Mouse (Mus musculus): ENCODE data around the gene Fam180a. TPM values are rescaled to one million over a fixed set of nuclear protein-coding genes. Genes with fewer than 3 reads are reported as not detected.

Gene Fam180a
- polyA plus RNA-seq, 2 experiments, result 0.02 to 0.11 TPM

DNA sequence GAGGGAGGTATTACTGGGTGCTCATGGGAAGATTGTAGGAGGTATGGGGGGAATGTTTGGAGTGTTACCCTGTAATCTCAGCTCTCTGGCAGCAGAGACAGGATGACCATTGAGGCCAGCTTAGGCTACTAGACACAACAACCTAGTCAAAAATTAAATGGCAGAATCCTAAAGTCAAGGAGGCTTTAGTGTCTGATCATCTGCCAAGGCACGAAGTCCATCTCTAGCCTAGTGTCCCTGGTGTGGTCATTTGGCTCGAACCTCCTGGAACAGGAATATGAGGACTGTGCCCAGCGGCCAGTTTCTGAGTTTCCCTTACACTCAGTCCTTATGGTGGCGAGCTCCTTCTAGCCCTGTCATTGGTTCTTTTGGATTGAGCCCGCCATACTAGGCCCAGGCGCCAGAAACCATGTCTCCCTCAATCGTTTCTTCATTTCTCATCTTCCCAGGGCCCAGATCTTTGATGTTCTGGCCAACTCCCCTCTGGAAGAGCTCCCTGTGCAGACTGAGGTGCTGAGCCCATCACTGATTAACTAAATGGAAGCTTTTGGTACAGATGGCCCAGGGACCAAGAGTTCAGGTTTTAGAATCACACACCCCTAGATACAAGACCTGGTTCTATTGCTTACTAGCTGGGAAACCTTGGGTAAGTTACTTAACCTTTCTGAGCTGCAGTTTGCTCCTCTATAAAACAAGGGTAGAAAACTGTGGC is 28.3 kb downstream of the Fam180a start:
- Histone ChIP-seq H3K27me3 (ENCODE audit: control insufficient read depth, insufficient read depth, low read length) (no peaks in the 10 kb centered on the region), H3K36me3 (replicated peaks; ENCODE audit: control insufficient read depth, insufficient read depth, low read depth) (no peaks in the 10 kb centered on the region), H3K9me3 (ENCODE audit: control insufficient read depth, low read length) (no peaks in the 10 kb centered on the region), H3K27ac (no peak overlapping the region), H3K4me3 (ENCODE audit: insufficient read depth in 1 of 2, low read depth in 2 of 2, low read length in 2 of 2) (no peak overlapping the region), H3K4me2 (ENCODE audit: low read depth) (no peak overlapping the region), H3K4me1 (replicated peaks; ENCODE audit: control insufficient read depth in 2 of 2, insufficient read depth in 2 of 2, low read length in 1 of 2) (peaks cover 0 to 6% of the 10 kb centered on the region in 2 experiments; a peak in 1 of 4 replicates), H3K9ac (replicated peaks) (no peak overlapping the region)
- 59% methylated on average over 7 of the region's 7 CpGs for WGBS (ENCODE audit: insufficient replicate concordance)
- no peak for ATAC-seq (ENCODE audit: insufficient read depth)
- no peak for DNase-seq (ENCODE audit: low read depth in 3 of 3, low spot score in 3 of 3)
- no peak for TF ChIP-seq EP300 (IDR thresholded peaks at IDR 0.05; ENCODE audit: low read depth)
- TF ChIP-seq CTCF (IDR thresholded peaks at IDR 0.05; ENCODE audit: low read depth), result no peak

DNA sequence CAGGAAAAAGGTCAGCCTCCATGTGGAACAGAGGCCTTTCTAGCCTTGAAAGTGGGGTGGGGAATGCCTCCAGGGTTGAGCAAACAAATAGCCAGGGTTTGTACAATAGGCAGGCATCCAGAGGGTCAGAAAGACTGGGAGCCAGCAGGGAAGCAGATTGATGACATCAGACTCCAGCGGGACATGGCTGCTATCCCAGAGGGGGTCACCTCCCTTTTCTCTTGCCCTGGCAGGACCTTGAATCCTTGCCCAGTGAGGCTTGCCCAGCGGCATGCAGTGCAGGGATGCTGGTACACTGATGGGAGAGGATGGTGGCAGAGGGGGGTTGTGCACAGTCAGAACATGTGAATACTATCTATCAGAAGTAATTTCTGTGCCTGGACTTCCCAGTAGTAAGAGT is 28.9 kb downstream of the Fam180a start:
- Histone ChIP-seq H3K4me3 (ENCODE audit: insufficient read depth in 1 of 2, low read depth in 2 of 2, low read length in 2 of 2) (no peak overlapping the region), H3K36me3 (replicated peaks; ENCODE audit: control insufficient read depth, insufficient read depth, low read depth) (no peaks in the 10 kb centered on the region), H3K9ac (replicated peaks) (no peak overlapping the region), H3K4me2 (ENCODE audit: low read depth) (no peak overlapping the region), H3K4me1 (replicated peaks; ENCODE audit: control insufficient read depth in 2 of 2, insufficient read depth in 2 of 2, low read length in 1 of 2) (peaks cover 0 to 4% of the 10 kb centered on the region in 2 experiments; a peak in 1 of 4 replicates), H3K9me3 (ENCODE audit: control insufficient read depth, low read length) (no peaks in the 10 kb centered on the region), H3K27ac (no peak overlapping the region), H3K27me3 (ENCODE audit: control insufficient read depth, insufficient read depth, low read length) (no peaks in the 10 kb centered on the region)
- 0 out of 2 replicates have a peak, but pooled peaks have one; percentile 18 for ATAC-seq (ENCODE audit: insufficient read depth)
- TF ChIP-seq CTCF (IDR thresholded peaks at IDR 0.05; ENCODE audit: low read depth) (no peak), EP300 (IDR thresholded peaks at IDR 0.05; ENCODE audit: low read depth) (no peak)
- 48% methylated on average over 2 of the region's 2 CpGs for WGBS (ENCODE audit: insufficient replicate concordance)
- no peak for DNase-seq (ENCODE audit: low read depth in 3 of 3, low spot score in 3 of 3)

DNA sequence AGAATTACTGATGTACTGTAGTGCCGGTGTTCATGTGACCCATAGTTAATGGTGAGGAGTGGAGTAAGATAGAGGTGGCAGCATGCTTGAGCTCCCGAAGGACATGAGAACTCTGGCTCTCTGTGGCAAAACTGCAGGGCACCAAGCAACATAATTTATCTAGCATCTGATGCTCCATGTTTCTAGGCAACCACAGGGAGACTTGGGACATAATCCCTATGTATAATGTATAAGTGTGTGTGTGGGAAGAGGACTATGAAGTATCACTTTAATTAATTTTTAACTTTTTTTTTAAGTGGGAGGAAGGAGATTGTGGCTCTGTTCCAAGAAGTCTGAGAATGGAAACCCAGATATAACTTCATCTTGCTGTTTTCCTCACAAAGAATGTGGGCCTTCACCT is 31.0 kb downstream of the Fam180a start:
- Histone ChIP-seq H3K36me3 (replicated peaks; ENCODE audit: control insufficient read depth, insufficient read depth, low read depth) (no peaks in the 10 kb centered on the region), H3K4me2 (ENCODE audit: low read depth) (no peak overlapping the region), H3K9ac (replicated peaks) (no peak overlapping the region), H3K9me3 (ENCODE audit: control insufficient read depth, low read length) (no peaks in the 10 kb centered on the region), H3K4me3 (ENCODE audit: insufficient read depth in 1 of 2, low read depth in 2 of 2, low read length in 2 of 2) (no peak overlapping the region), H3K4me1 (replicated peaks; ENCODE audit: control insufficient read depth in 2 of 2, insufficient read depth in 2 of 2, low read length in 1 of 2) (peaks cover 0 to 4% of the 10 kb centered on the region in 2 experiments; a peak in 1 of 4 replicates), H3K27ac (no peak overlapping the region), H3K27me3 (ENCODE audit: control insufficient read depth, insufficient read depth, low read length) (no peaks in the 10 kb centered on the region)
- TF ChIP-seq CTCF (IDR thresholded peaks at IDR 0.05; ENCODE audit: low read depth) (no peak), EP300 (IDR thresholded peaks at IDR 0.05; ENCODE audit: low read depth) (no peak)
- DNase-seq (ENCODE audit: low read depth in 3 of 3, low spot score in 3 of 3) (no peak), ATAC-seq (ENCODE audit: insufficient read depth) (no peak)
- WGBS (ENCODE audit: insufficient replicate concordance), result 69% methylated on average over 2 of the region's 2 CpGs

DNA sequence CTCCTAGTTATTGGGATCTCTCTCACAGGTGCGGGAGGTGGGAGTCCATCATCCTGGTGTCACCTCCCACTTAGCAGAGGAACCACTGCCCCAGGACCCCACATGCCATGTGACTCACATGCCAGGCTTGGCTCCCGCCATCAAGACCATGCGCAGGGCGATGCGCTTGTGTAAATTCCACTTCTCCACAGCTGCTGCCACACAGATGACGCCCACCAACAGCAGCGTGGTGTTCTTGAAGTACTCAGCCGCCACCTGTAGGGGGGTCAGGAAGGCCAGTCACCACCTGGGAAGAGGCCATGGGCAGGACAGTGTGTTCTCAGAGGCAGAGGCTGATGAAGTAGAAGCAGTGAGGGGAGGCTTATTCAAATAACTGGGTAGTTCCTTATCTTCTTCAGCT is 36.3 kb downstream of the Fam180a start:
- DNase-seq (ENCODE audit: low read depth in 3 of 3, low spot score in 3 of 3), result no peak

DNA sequence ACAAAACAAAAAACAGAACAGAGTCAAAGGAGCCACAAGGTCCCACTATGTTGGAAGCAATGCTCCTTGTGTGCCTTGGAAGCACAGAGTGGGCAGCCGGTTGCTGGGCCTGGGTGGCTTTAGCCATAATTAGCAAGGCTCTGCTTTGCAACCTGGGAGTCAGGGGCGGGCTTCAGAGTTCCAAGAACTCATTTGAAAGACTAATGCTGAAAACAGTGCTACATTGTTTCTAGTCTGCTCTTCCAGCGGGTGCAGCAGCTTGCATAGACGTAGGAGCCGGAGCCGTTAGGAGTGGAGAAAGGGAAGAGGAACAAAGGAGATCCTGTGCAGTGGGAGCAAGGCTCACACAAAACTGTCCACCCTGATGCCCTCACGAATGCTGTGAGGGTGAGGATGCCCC is 37.0 kb downstream of the Fam180a start:
- Histone ChIP-seq H3K27ac (no peak overlapping the region), H3K9ac (replicated peaks) (no peak overlapping the region), H3K9me3 (ENCODE audit: control insufficient read depth, low read length) (no peaks in the 10 kb centered on the region), H3K27me3 (ENCODE audit: control insufficient read depth, insufficient read depth, low read length) (no peaks in the 10 kb centered on the region), H3K4me2 (ENCODE audit: low read depth) (no peak overlapping the region), H3K4me3 (ENCODE audit: insufficient read depth in 1 of 2, low read depth in 2 of 2, low read length in 2 of 2) (no peak overlapping the region), H3K4me1 (replicated peaks; ENCODE audit: control insufficient read depth in 2 of 2, insufficient read depth in 2 of 2, low read length in 1 of 2) (peaks cover 0 to 6% of the 10 kb centered on the region in 2 experiments; a peak in 2 of 4 replicates), H3K36me3 (replicated peaks; ENCODE audit: control insufficient read depth, insufficient read depth, low read depth) (no peaks in the 10 kb centered on the region)
- no peak for DNase-seq (ENCODE audit: low read depth in 3 of 3, low spot score in 3 of 3)
- WGBS (ENCODE audit: insufficient replicate concordance), result 56% methylated on average over 7 of the region's 7 CpGs
- TF ChIP-seq CTCF (IDR thresholded peaks at IDR 0.05; ENCODE audit: low read depth) (no peak), EP300 (IDR thresholded peaks at IDR 0.05; ENCODE audit: low read depth) (no peak)
- ATAC-seq (ENCODE audit: insufficient read depth), result no peak

More for the DNA sequence above, 36.3 kb downstream of the Fam180a start:
- Histone ChIP-seq H3K9ac (replicated peaks) (no peak overlapping the region), H3K27ac (no peak overlapping the region), H3K4me1 (replicated peaks; ENCODE audit: control insufficient read depth in 2 of 2, insufficient read depth in 2 of 2, low read length in 1 of 2) (peaks cover 0 to 6% of the 10 kb centered on the region in 2 experiments; a peak in 2 of 4 replicates), H3K4me2 (ENCODE audit: low read depth) (no peak overlapping the region), H3K9me3 (ENCODE audit: control insufficient read depth, low read length) (no peaks in the 10 kb centered on the region), H3K4me3 (ENCODE audit: insufficient read depth in 1 of 2, low read depth in 2 of 2, low read length in 2 of 2) (no peak overlapping the region), H3K36me3 (replicated peaks; ENCODE audit: control insufficient read depth, insufficient read depth, low read depth) (no peaks in the 10 kb centered on the region), H3K27me3 (ENCODE audit: control insufficient read depth, insufficient read depth, low read length) (no peaks in the 10 kb centered on the region)
- WGBS (ENCODE audit: insufficient replicate concordance), result 79% methylated on average over 8 of the region's 8 CpGs
- ATAC-seq (ENCODE audit: insufficient read depth), result no peak
- no peak for TF ChIP-seq EP300 (IDR thresholded peaks at IDR 0.05; ENCODE audit: low read depth)
- peak; percentile 14; the same call in 1 of the 2 replicates for TF ChIP-seq CTCF (IDR thresholded peaks at IDR 0.05; ENCODE audit: low read depth)

Measured in liver, embryonic 14.5 days (tissue).